Mouse (Mus musculus) liver, embryonic 16.5 days (tissue): ENCODE data around the gene Mettl7a1. TPM values are rescaled to one million over a fixed set of nuclear protein-coding genes. Genes with fewer than 3 reads are reported as not detected.
A peak's percentile ranks its signal among the peaks of the same experiment; 100 is the strongest.
"Not testable (repeated sequence)": the region's sequence is repeated elsewhere in the genome, so short reads cannot be mapped to it uniquely, and the experiment has no call there.

ENCODE experiments used
- ATAC-seq: fragments of 200-750 bp; cut with Nextera tagmentation; 2 replicates; pipeline ENCODE4 v1.8.0; 2017; ENCODE audit warnings: low read depth, mild to moderate bottlenecking, moderate number of reproducible peaks, moderate library complexity
- H3K27ac ChIP-seq: fragments of 300-500 bp; sonication (generic); 2 replicates; pipeline ENCODE4 v1.5.1; 2014; ENCODE audit warnings: mild to moderate bottlenecking, low read length
- H3K27me3 ChIP-seq: fragments of 300-500 bp; sonication (generic); 2 replicates; pipeline ENCODE4 v1.6.1; 2014; ENCODE audit warnings: low read depth, low read length, mixed read lengths; ENCODE audit not compliant: control insufficient read depth, insufficient read depth
- H3K36me3 ChIP-seq: fragments of 300-500 bp; sonication (generic); 2 replicates; pipeline ENCODE4 v1.6.1; 2014; ENCODE audit warnings: mild to moderate bottlenecking; ENCODE audit not compliant: control insufficient read depth, insufficient read depth
- H3K4me1 ChIP-seq: fragments of 300-500 bp; sonication (generic); 2 replicates; pipeline ENCODE4 v1.6.1; 2014; ENCODE audit warnings: low read depth, low read length, mixed read lengths; ENCODE audit not compliant: control insufficient read depth
- H3K4me2 ChIP-seq: fragments of 300-500 bp; sonication (generic); 2 replicates; pipeline ENCODE4 v1.6.1; 2014; ENCODE audit warnings: low read depth, low read length, mixed read lengths
- H3K4me3 ChIP-seq: fragments of 300-500 bp; sonication (generic); 2 replicates; pipeline ENCODE4 v1.5.1; 2014; ENCODE audit warnings: low read depth, mild to moderate bottlenecking, low read length
- H3K9ac ChIP-seq: fragments of 300-500 bp; sonication (generic); 2 replicates; pipeline ENCODE4 v1.6.1; 2014; ENCODE audit warnings: low read depth, low read length
- H3K9me3 ChIP-seq: fragments of 300-500 bp; sonication (generic); replicated peaks from 2 replicates; pipeline ENCODE4 v1.6.1; 2016; ENCODE audit warnings: low read length; ENCODE audit not compliant: control insufficient read depth
- WGBS: fragments of 180-500 bp; shearing (Covaris S2); extraction: QIAGEN DNeasy Blood & Tissue Kit; methylation state at CpG from one replicate; pipeline ENCODE4 v1.1.7; 2014; ENCODE audit not compliant: insufficient replicate concordance; 5-methylcytosine and 5-hydroxymethylcytosine counted together
- polyA plus RNA-seq: library from polyadenylated mRNA; unstranded; fragments of >200 nt; fragmentation: Nextera tagmentation; extraction: Ambion mirVana; gene quantifications from 2 replicates; pipeline ENCODE4 v1.2.1, GENCODE M21; 2015

Mettl7a1 gene
- polyA plus RNA-seq, 1 experiment from 2014 or later = 12.6 TPM

DNA sequence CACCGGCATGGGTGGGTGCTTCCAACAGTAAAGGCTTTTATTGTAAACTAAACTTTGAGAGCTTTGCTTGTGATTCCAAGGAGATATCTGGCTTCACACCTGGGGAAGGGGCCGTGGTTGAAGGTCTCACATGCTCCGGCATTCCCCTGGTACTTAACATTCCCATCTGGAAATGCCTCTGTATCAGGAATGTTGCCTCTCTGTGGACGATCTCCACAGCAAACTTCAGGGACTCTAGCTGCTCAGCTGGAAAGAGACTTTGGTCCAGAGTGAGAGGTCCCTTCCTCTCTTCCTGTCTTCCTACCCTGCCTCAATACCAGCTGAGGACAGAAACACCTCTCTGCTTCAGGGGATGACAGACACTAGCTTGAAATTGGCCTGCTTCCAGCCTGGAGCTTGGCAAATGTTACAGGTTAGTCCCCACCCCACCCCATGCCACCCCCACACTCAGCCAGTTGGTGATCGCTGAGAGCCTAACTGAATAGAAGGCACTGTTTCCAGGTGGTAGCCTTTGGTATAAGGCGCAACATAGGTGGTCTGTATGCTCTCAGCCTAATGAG, 47.6 kb downstream of the Mettl7a1 start:
- Histone ChIP-seq H3K27me3 (no peaks in the 10 kb centered on the region), H3K4me1 (no peaks in the 10 kb centered on the region; the same call in 1 of the 2 replicates), H3K27ac (no peak overlapping the region), H3K36me3 (no peaks in the 10 kb centered on the region), H3K9ac (no peak overlapping the region), H3K9me3 (no peaks in the 10 kb centered on the region), H3K4me2 (no peak overlapping the region), H3K4me3 (no peak overlapping the region)
- no peak for ATAC-seq
- WGBS = 55% methylated on average over 6 of the region's 6 CpGs

DNA sequence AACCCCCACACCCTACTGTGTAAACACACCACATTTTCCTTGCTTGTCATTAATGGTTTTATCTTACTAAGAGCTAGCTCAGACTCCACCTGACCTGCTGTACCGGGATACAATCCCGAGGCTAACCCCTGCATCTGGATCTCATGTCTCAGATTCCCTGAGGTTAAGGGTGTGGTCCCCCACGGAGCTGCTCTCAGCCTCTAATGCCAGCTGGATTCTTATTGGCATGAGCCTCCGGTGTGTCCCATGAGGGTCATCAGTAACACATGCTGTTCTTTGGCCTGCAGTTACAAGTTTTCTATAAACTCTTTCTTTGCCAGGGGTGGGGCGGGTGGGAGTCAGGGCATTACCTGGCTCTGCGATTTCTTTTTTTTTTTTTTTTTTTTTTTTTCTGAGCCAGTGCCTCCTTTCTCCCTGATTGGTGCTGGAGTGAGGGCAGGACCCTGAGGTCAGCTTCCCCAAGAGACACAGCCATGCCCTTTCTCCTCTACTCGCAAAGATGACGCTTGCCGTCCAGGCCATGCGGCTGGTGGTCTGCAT, 48.8 kb downstream of the Mettl7a1 start, which contains the start of the genes Methig1 and Mettl7a2:
Gene Methig1, plus strand, starts transcription at position 439 of the 540 bp plus-strand sequence.
Gene Mettl7a2, plus strand, starts transcription at position 490 of the 540 bp plus-strand sequence.
- no peak within 1 kb of the TSS for H3K9ac ChIP-seq
- no peak within 1 kb of the TSS for H3K4me2 ChIP-seq
- H3K27me3 ChIP-seq = no peaks in the 10 kb centered on the region
- no peak for ATAC-seq
- no peak within 1 kb of the TSS for H3K4me3 ChIP-seq
- no peaks in the 10 kb centered on the region for H3K36me3 ChIP-seq
- 77% methylated on average over 10 of the region's 10 CpGs for WGBS
- no peaks in the 10 kb centered on the region for H3K9me3 ChIP-seq
- H3K27ac ChIP-seq = no peak within 1 kb of the TSS
- H3K4me1 ChIP-seq = no peaks in the 10 kb centered on the region; the same call in 1 of the 2 replicates

DNA sequence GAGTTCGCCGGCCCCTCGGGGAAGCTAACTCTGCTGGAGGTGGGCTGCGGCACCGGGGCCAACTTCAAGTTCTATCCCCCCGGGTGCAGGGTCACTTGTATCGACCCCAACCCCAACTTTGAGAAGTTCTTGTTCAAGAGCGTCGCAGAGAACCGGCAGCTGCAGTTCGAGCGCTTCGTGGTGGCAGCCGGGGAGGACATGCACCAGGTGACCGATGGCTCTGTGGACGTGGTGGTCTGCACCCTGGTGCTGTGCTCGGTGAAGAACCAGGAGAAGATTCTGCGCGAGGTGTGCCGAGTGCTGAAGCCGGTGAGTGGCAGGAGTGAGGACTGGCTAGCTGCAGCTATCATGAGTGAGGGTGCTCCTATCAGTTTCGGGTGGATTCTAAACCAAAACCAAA, 49.5 kb downstream of the Mettl7a1 start:
- not testable (repeated sequence) for H3K9me3 ChIP-seq, H3K36me3 ChIP-seq, H3K4me1 ChIP-seq, ATAC-seq, H3K27me3 ChIP-seq, H3K9ac ChIP-seq, H3K4me2 ChIP-seq, H3K4me3 ChIP-seq, H3K27ac ChIP-seq
- 81% methylated on average over 10 of the region's 22 CpGs for WGBS

DNA sequence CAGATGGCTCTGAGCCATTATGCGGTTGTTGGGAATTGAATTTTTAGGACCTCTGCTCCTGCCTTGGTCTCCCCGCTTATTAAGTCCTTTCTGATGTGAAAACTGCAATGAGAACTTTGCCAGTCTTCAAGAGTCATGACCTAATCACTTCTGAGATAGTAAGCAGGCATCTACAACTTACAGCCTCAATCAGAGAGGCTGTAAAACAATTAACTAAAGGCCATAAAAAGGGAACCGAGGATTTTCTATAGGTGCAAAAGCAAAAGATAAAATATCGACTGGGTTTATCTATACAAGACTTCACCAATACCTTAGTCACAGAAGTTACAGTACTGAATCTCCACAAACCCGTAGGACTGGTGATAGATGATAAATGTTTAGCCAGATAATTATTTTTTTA, 51.9 kb downstream of the Mettl7a1 start:
- H3K4me3 ChIP-seq = no peak overlapping the region
- H3K27ac ChIP-seq = no peak overlapping the region
- H3K4me2 ChIP-seq = no peak overlapping the region
- WGBS = 54% methylated on average over 5 of the region's 5 CpGs
- no peaks in the 10 kb centered on the region for H3K4me1 ChIP-seq
- no peaks in the 10 kb centered on the region for H3K27me3 ChIP-seq
- ATAC-seq = no peak
- H3K36me3 ChIP-seq = no peaks in the 10 kb centered on the region
- no peak overlapping the region for H3K9ac ChIP-seq
- H3K9me3 ChIP-seq = no peaks in the 10 kb centered on the region

DNA sequence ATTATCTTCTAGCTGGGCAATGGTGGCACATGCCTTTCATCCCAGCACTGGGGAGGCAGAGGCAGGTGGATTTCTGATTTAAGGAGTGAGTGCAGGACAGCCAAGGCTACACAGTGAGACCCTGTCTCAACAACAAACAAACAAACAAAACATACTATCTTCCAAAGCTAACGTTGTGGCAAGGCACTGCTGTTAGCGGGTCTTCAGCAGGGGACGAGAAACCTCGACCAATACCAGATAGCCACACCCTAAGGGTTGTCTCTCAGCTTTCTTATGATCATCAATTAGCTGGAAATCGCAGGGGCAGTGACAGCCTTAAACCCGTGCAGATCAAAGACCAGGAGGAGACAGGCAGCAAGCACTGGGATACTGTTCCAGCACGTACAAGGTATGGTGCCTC, 60.3 kb downstream of the Mettl7a1 start, which contains the start of gene Higd1c:
Gene Higd1c, plus strand, starts transcription at position 301 of the 400 bp plus-strand sequence.
- Histone ChIP-seq H3K9me3 (no peaks in the 10 kb centered on the region), H3K4me1 (no peaks in the 10 kb centered on the region), H3K27ac (no peak within 1 kb of the TSS), H3K4me2 (no peak within 1 kb of the TSS), H3K9ac (no peak within 1 kb of the TSS), H3K36me3 (no peaks in the 10 kb centered on the region), H3K27me3 (no peaks in the 10 kb centered on the region), H3K4me3 (no peak within 1 kb of the TSS)
- 49% methylated on average over 7 of the region's 7 CpGs for WGBS
- ATAC-seq = no peak

DNA sequence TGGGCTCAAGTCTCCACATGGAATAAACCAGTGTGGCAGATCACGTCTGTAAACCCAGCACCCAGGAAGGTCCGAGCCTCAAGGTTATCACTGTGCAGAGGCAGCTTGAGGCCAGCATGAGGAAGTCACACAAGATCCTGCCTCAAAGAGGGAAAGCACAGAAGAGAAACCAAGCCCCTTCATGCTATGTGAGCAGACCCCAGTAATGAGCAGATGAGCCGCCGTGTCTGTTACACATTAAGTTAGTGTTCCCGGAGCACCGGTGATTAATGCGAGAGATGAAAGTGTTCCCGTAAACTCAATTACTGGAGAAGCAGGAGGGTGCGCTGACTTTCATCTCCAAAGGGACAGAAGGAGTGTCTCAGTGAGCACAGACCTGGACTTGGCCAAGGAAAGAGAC, 62.0 kb downstream of the Mettl7a1 start:
- ATAC-seq, H3K27me3 ChIP-seq, H3K27ac ChIP-seq, H3K36me3 ChIP-seq, H3K4me3 ChIP-seq, H3K9ac ChIP-seq, H3K4me1 ChIP-seq, H3K9me3 ChIP-seq, H3K4me2 ChIP-seq: not testable (repeated sequence)
- 81% methylated on average over 9 of the region's 9 CpGs for WGBS

DNA sequence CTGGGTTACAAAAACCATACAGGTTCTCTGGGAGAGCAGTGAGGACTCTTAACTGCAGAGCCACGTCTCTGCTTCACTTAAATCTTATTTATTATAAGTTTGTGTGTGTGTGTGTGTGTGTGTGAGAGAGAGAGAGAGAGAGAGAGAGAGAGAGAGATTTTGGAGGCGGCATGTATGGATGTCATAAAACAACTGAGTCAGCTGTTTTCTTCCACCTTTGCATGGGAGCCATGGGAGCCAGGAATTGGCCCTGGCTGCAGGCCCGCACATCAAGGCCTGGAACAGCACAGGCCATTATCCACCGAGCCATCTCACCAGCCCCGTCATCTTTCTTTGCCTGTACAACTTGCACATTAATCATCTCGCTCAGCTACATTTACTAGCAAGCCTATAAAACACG, 63.2 kb downstream of the Mettl7a1 start:
- H3K4me3 ChIP-seq = no peak overlapping the region
- WGBS = 60% methylated on average over 7 of the region's 7 CpGs
- no peaks in the 10 kb centered on the region for H3K27me3 ChIP-seq
- H3K36me3 ChIP-seq = no peaks in the 10 kb centered on the region
- no peaks in the 10 kb centered on the region for H3K4me1 ChIP-seq
- ATAC-seq = no peak
- no peak overlapping the region for H3K27ac ChIP-seq
- no peak overlapping the region for H3K9ac ChIP-seq
- H3K9me3 ChIP-seq = no peaks in the 10 kb centered on the region
- H3K4me2 ChIP-seq = no peak overlapping the region

DNA sequence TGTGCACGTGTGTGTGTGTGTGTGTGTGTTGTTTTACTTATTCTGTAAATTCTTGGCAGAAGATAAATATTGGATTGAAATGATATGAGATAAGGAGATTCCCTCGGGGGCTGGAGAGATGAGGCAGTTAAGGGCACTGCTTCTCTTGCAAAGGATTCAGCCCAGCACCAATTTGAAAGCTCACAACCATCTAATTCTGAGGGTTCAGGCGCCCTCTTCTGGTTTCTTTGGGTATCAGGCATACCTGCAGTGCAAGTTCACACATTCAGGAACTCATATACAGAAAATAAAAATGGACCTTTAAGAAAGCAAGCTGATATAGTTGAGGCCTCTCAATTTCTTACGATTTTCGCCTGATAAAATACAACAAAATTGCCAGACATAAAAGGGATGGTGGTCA, 71.1 kb downstream of the Mettl7a1 start:
- H3K4me2 ChIP-seq = no peak overlapping the region
- no peak for ATAC-seq
- H3K4me1 ChIP-seq = no peaks in the 10 kb centered on the region
- 28% methylated on average over 5 of the region's 5 CpGs for WGBS
- no peak overlapping the region for H3K4me3 ChIP-seq
- no peaks in the 10 kb centered on the region for H3K27me3 ChIP-seq
- no peak overlapping the region for H3K27ac ChIP-seq
- H3K36me3 ChIP-seq = no peaks in the 10 kb centered on the region
- no peak overlapping the region for H3K9ac ChIP-seq
- no peaks in the 10 kb centered on the region for H3K9me3 ChIP-seq

DNA sequence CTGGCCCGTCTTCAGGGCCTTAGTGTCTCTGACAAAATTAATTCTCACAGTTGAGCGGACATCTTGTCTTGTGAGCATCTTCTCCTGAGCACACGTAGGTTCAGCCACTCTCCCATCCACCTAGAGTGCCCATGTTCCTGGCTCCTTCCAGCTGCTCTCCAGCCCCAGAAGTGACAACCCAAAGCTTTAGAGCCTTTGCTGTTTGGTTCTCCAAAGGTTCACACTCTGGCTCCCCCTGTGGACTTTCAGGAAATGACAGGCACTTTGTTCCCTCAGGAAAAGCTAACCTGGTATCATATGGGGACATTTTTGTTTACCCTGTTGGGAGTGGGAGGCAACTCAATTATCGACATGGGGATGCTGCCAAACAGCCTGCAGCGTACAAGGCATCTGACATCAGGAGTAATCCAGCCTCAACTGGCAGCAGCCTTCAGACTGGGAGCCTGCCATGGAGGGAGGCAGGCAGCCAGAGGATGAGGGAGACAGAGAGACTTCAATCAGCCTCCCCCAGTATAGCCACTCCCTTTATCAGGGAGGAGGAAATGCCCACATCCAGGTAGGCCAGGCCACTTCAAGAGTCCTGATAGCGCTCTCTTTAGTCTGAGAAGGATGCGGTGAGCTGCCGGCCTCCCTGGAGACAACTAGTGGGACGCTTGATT, 74.0 kb downstream of the Mettl7a1 start:
- not testable (repeated sequence) for H3K27ac ChIP-seq, H3K4me2 ChIP-seq, H3K27me3 ChIP-seq, H3K4me1 ChIP-seq, H3K9me3 ChIP-seq, H3K9ac ChIP-seq, H3K36me3 ChIP-seq, H3K4me3 ChIP-seq
- 24% methylated on average over 3 of the region's 9 CpGs for WGBS
- ATAC-seq = peak; percentile 25; the same call in 1 of the 2 replicates
